Mouse (Mus musculus) heart, embryonic 11.5 days (tissue): Measurements from ENCODE around the gene Hoxa9. TPM values are rescaled to one million over a fixed set of nuclear protein-coding genes. Genes with fewer than 3 reads are reported as not detected.

Experiments
- ATAC-seq: fragments of 200-750 bp; cut with Nextera tagmentation; replicated peaks from 2 replicates; pipeline ENCODE4 v1.8.0; 2017; ENCODE audit warnings: moderate library complexity; ENCODE audit not compliant: insufficient number of reproducible peaks, low FRiP score, low TSS enrichment
- H3K27ac ChIP-seq: fragments of 300-500 bp; sonication (generic); 2 replicates; pipeline ENCODE4 v1.5.1; 2014; ENCODE audit warnings: mild to moderate bottlenecking, low read depth, low read length
- H3K27me3 ChIP-seq: fragments of 300-500 bp; sonication (generic); 2 replicates; pipeline ENCODE4 v1.6.1; 2014; ENCODE audit warnings: mild to moderate bottlenecking, low read length, mixed read lengths; ENCODE audit not compliant: control insufficient read depth, insufficient read depth
- H3K36me3 ChIP-seq: fragments of 300-500 bp; sonication (generic); 2 replicates; pipeline ENCODE4 v1.6.1; 2014; ENCODE audit warnings: mild to moderate bottlenecking, low read length, moderate library complexity, mixed read lengths; ENCODE audit not compliant: control insufficient read depth, insufficient read depth
- H3K4me1 ChIP-seq: fragments of 300-500 bp; sonication (generic); 2 replicates; pipeline ENCODE4 v1.6.1; 2014; ENCODE audit warnings: low read length; ENCODE audit not compliant: control insufficient read depth, insufficient read depth
- H3K4me2 ChIP-seq: fragments of 300-500 bp; sonication (generic); 2 replicates; pipeline ENCODE4 v1.6.1; 2014; ENCODE audit warnings: mild to moderate bottlenecking, moderate library complexity
- H3K4me3 ChIP-seq: fragments of 300-500 bp; sonication (generic); 2 replicates; pipeline ENCODE4 v1.5.1; 2014; ENCODE audit warnings: low read depth, low read length
- H3K9ac ChIP-seq: fragments of 300-500 bp; sonication (generic); 2 replicates; pipeline ENCODE4 v1.6.1; 2014; ENCODE audit warnings: mild to moderate bottlenecking, low read depth, low read length, moderate library complexity
- H3K9me3 ChIP-seq: fragments of 300-500 bp; sonication (generic); replicated peaks from 2 replicates; pipeline ENCODE4 v1.6.1; 2016; ENCODE audit warnings: low read length; ENCODE audit not compliant: control insufficient read depth
- WGBS: fragments of 180-500 bp; shearing (Covaris S2); extraction: QIAGEN DNeasy Blood & Tissue Kit; methylation state at CpG from one replicate; pipeline ENCODE4 v1.1.7; 2014; ENCODE audit not compliant: insufficient replicate concordance; 5-methylcytosine and 5-hydroxymethylcytosine counted together
- polyA plus RNA-seq: library from polyadenylated mRNA; unstranded; fragments of >200 nt; fragmentation: Nextera tagmentation; extraction: Ambion mirVana; gene quantifications from 2 replicates; pipeline ENCODE4 v1.2.1, GENCODE M21; 2014

Gene Hoxa9
- polyA plus RNA-seq, 1 experiment from 2014 or later: 0.29 TPM

- no peak overlapping the region for H3K27ac ChIP-seq
- H3K9me3 ChIP-seq: no peaks in the 10 kb centered on the region
- H3K4me3 ChIP-seq: no peak overlapping the region
- no peaks in the 10 kb centered on the region; the same call in 1 of the 2 replicates for H3K4me1 ChIP-seq
- no peak for ATAC-seq
- H3K4me2 ChIP-seq: no peak overlapping the region
- H3K27me3 ChIP-seq: peaks cover 88% of the 10 kb centered on the region
- WGBS: 0% methylated on average over 6 of the region's 6 CpGs
- no peaks in the 10 kb centered on the region for H3K36me3 ChIP-seq
- H3K9ac ChIP-seq: no peak overlapping the region
Measured at GRCm38 (mm10) chr6:52256956-52257355, 26.1 kb upstream of the Hoxa9 start.

GRCm38 (mm10) chr6:52253511-52254500 lies 22.9 kb upstream of the Hoxa9 start:
- Histone ChIP-seq H3K27me3 (peaks cover 87% of the 10 kb centered on the region), H3K9ac (no peak overlapping the region), H3K36me3 (no peaks in the 10 kb centered on the region), H3K27ac (no peak overlapping the region), H3K4me2 (peak overlapping the region; percentile 24), H3K4me3 (0 out of 2 replicates have a peak overlapping the region, but pooled peaks have one; percentile 2), H3K4me1 (no peaks in the 10 kb centered on the region), H3K9me3 (no peaks in the 10 kb centered on the region)
- WGBS: 1% methylated on average over 59 of the region's 59 CpGs
- no peak for ATAC-seq

- Histone ChIP-seq H3K9ac (no peak overlapping the region), H3K27ac (no peak overlapping the region), H3K4me1 (no peaks in the 10 kb centered on the region), H3K4me3 (no peak overlapping the region), H3K27me3 (peaks cover 87% of the 10 kb centered on the region), H3K36me3 (no peaks in the 10 kb centered on the region), H3K4me2 (peak overlapping the region; percentile 24; the same call in 1 of the 2 replicates), H3K9me3 (no peaks in the 10 kb centered on the region)
- ATAC-seq: no peak
- under 1% methylated on average over 34 of the region's 35 CpGs for WGBS
Measured at GRCm38 (mm10) chr6:52252775-52253376, 22.0 kb upstream of the Hoxa9 start.

- Histone ChIP-seq H3K27ac (no peak overlapping the region), H3K4me2 (no peak overlapping the region), H3K4me3 (no peak overlapping the region), H3K9me3 (no peaks in the 10 kb centered on the region), H3K27me3 (peaks cover 87% of the 10 kb centered on the region), H3K4me1 (no peaks in the 10 kb centered on the region), H3K9ac (no peak overlapping the region), H3K36me3 (no peaks in the 10 kb centered on the region)
- no peak for ATAC-seq
- 1% methylated on average over 24 of the region's 24 CpGs for WGBS
Measured at GRCm38 (mm10) chr6:52252016-52252774, 21.3 kb upstream of the Hoxa9 start.

GRCm38 (mm10) chr6:52251177-52251879 lies 20.4 kb upstream of the Hoxa9 start:
- 7% methylated on average over 7 of the region's 7 CpGs for WGBS
- no peak overlapping the region for H3K4me3 ChIP-seq
- H3K9me3 ChIP-seq: no peaks in the 10 kb centered on the region
- no peaks in the 10 kb centered on the region; the same call in 1 of the 2 replicates for H3K4me1 ChIP-seq
- no peak for ATAC-seq
- no peak overlapping the region for H3K27ac ChIP-seq
- H3K4me2 ChIP-seq: no peak overlapping the region
- H3K36me3 ChIP-seq: no peaks in the 10 kb centered on the region
- no peak overlapping the region for H3K9ac ChIP-seq
- H3K27me3 ChIP-seq: peaks cover 89% of the 10 kb centered on the region

DNA sequence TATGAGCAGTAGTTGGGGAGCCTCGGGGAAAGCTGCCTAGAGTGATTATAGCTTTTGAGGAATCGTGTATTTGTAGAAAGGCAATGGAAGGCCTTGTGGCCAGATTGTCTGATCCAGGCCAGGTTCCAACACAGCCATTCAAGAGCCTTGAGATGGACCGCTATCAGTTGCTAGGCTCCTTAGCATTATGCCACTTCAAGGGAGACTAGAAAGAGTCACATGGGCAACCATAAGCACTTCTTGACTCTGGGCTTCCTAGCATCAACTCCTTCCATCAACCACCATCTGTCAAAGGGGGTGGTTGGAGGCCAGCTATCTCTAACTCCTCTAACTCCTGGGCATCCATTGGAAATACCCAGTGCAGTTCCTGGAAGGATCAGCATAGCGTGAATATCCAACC lies 18.9 kb upstream of the Hoxa9 start:
- H3K27me3 ChIP-seq: peaks cover 91% of the 10 kb centered on the region
- H3K9ac ChIP-seq: no peak overlapping the region
- no peak overlapping the region for H3K4me3 ChIP-seq
- no peak overlapping the region for H3K27ac ChIP-seq
- no peaks in the 10 kb centered on the region for H3K36me3 ChIP-seq
- H3K9me3 ChIP-seq: no peaks in the 10 kb centered on the region
- whole genome bisulfite sequencing: 3% methylated on average over 4 of the region's 4 CpGs
- ATAC-seq: no peak
- H3K4me2 ChIP-seq: no peak overlapping the region
- H3K4me1 ChIP-seq: peaks cover 5% of the 10 kb centered on the region; the same call in 1 of the 2 replicates

DNA sequence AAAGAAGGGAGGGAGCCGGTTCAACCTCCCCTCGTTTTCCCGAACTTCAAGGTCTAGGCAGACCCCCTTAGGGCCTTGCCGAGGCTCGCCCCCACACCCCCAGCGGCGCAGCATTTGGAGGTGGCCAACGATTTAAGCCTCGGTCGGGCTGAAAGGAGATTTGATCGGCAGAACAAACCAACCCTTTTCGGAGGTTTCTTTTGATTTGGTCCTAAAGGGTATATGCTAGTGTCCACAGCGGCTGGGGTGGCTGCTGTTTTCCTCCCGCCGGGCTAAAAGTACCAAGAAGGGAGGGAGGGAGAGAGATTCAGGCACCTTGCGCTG lies 18.5 kb upstream of the Hoxa9 start:
- no peak overlapping the region for H3K27ac ChIP-seq

More for the DNA sequence above, 18.5 kb upstream of the Hoxa9 start:
- ATAC-seq: no peak
- Histone ChIP-seq H3K9ac (no peak overlapping the region), H3K4me1 (peaks cover 5% of the 10 kb centered on the region; the same call in 1 of the 2 replicates), H3K27me3 (peaks cover 95% of the 10 kb centered on the region), H3K36me3 (no peaks in the 10 kb centered on the region), H3K4me3 (0 out of 2 replicates have a peak overlapping the region, but pooled peaks have one; percentile 4), H3K4me2 (no peak overlapping the region; the same call in 1 of the 2 replicates), H3K9me3 (no peaks in the 10 kb centered on the region)
- WGBS: 2% methylated on average over 16 of the region's 16 CpGs
